Mouse (Mus musculus) MN1 (cell line): ENCODE data around the gene Tspan6.

ENCODE experiments used
- DNase-seq: peaks from one replicate; pipeline ENCODE4 v3.0.0-alpha.2; 2016; ENCODE audit warnings: low spot score

Gene Tspan6

DNA sequence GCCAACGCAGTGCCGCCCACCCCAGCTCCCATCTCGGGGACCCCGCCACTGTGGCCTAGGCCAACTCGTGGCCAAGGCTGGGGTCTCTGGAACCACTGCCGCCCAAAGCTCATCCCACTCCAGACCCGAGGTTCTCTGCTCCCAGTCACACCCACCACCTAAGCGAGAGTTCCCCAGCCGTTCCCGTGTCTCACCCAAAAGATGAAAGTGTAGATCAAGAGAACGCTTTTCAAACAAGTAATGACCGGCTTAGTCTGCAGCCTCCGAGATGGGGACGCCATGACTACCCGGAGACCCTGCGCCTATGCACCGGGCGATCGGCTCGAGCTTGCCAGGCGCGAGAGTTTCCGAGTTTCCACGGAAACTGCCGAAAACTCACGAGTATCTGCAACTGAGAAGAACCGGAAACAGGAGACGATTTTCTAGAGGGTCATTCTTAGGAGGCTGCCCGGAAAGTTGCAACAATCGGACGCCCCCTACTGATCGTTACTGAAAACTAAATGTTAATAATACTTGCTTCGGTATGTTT lies at the start of gene Tspan6:
TSS of gene Tspan6 (minus strand) at position 416 of the 529 bp plus-strand sequence.
- no peak for DNase-seq

DNA sequence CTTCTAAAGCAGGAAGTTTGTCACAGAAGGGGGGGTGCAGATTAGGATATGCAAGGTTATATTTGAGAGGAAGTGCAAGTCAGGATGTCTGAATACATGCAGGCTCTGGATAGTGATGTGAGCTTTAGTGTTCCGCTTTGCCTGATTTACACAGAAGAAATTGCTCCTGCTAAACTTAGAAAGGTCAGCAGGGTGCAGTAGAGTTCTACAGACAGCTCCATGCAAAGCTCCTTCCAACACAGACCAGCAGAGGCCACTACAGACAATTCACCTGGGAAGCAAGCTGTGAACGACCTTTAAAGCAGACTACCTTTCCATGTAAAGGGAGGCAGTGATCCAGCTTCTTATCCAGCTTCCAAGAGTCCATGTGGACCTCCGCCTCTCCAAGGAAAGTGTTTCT lies 49.2 kb upstream of the Tspan6 start:
- DNase-seq, result peak; percentile 36

DNA sequence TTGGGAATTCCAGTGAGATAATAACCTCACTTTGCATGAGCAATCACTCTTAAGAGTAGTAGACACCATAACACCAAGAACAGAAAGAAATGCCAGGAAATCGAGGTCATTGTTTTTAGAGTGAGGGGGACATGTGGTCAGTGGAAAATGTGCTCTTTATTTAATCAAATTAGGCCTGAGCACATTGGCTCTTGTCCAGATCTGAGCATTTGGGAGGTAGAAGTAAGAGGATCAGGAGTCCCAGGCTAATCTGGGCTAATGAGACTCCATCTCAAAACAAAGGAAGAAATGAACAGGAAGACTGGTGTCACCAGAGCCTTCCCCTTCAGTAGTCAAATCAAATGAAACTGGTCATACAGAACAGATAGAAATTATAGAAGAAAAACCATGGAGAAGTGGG lies 41.3 kb upstream of the Tspan6 start:
- DNase-seq, result no peak

DNA sequence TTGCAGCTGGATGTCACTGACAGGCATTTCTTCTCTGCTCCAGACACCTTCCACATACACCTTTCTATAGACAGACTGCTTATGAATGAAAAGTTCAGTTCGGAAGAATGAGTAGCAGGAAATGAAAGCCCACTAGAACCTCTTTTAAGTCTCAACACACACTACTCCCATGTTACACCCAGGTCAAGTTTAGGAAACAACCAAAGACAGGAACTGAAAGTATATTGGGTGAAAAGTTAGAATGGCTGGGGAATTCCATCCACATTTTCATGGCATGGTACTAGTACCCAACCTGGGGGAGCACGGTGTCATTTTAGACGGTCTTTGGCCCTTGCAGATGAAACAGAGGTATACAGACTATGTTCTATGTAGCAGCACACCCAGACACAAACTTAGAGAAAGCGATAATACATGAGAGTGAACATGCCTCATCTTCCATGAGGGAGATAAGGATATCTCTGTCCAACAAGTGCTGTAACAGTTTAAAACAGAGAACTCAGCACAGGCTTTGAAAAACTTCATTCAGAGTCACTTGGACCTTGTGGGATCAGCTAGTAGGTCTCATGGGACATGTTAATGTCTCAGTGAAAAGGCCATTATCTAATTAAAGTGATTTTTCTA lies 38.5 kb upstream of the Tspan6 start:
- DNase-seq, result no peak

DNA sequence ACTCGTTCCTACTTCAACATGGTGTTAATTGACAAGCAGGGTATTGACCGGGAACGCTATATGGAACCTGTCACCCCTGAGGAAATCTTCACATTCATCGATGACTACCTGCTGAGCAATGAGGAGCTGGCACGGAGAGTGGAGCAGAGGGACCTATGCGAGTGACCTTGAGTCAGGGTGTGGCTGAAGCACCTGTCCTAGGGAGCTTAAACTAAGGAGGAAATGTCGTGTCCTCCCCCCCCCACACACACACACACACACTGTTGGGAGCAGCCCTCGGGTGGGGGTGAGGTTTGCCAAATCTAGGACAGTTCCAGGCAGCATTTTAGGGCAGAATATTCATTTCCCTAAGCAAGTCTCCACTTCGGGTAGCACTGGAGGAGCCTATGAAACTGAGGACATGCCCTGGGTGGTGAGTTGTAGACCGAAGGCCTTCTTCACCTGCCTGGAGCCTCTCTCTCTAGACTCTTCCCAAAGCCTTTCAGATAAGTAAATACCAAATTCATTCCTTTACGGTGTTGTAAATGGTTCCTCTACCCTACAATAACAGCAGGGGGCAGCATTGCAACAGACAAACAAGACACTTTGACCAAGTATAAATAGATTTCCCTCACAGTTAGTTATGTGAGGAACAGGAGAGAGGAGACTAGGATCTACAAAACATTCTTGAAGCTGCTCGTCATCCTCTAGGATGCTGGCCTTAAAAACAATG lies 33.2 kb upstream of the Tspan6 start:
- no peak for DNase-seq

DNA sequence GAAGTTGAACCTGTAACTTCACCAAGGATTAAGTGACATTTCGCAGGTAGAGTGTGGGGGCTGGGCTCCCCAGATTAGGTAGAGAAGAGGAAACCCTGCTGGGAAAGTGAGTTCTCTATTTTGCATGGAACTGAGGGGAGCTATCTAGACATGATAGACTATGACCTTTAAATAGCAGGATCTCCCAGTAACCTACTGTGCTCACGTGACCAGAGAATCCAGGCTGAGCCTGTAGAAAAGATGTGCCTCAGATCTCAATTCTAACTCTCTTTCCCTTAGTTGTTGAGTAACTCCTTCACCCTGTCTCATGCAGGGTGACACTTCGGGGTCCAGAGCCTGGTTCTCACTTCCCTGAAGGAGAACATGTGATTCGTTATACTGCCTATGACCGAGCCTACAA lies 28.5 kb upstream of the Tspan6 start:
- DNase-seq, result no peak

DNA sequence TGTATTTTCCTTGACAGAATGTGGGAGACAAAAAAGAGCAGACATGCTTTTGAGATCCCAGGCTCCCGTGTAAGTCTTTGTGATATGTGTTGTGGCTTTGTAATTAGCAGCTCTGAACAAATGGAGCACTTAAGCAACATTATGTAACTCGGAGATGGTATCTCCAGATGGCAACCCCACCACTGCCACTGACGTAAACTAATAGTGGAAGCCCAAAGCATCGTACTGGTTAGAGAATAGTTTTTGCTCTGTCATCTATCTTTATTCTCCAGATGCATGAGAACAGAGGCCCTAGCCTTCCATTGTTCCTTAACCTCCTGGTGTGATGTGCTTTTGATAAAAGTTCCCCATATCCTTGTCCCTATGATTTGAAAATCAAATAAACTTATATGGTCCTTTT lies 23.0 kb upstream of the Tspan6 start:
- DNase-seq, result no peak

DNA sequence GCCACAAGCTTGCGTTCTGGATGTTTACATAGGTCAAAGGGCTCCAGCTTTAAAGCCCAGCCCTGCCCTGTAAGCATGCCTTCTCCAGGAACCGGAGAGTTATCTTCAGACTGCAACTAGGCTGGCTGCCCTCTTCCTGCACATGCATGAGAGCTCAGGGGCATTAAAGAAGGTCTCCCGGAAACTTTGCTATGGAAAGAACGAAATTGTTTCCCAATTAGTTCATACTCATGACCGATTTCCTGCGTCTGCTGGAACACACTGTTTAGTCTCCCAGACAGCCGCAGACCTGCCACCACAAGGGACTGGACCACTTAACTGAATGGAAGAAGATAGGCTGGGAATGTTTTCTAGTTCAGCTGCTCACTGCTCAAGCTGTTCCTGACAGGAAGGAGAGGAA lies 16.0 kb upstream of the Tspan6 start:
- no peak for DNase-seq

DNA sequence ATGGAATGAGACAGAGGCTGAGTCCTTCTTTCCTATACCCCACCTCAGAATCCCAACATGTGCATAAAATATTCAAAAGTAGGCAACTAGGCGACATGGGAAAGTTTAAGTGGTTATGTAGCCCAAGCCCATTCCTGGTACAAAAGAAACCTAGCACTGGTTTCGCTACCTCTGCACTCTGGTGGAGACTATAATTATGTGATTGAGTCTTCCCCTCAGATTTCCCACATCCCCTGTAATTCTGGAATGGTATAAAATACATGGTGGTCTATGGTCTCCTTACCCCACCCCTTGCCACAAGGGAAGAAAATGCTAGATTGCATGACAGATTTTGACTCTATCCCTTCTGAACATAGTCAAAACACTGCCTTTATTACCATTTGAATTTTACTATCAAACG lies 14.8 kb upstream of the Tspan6 start:
- DNase-seq, result no peak

DNA sequence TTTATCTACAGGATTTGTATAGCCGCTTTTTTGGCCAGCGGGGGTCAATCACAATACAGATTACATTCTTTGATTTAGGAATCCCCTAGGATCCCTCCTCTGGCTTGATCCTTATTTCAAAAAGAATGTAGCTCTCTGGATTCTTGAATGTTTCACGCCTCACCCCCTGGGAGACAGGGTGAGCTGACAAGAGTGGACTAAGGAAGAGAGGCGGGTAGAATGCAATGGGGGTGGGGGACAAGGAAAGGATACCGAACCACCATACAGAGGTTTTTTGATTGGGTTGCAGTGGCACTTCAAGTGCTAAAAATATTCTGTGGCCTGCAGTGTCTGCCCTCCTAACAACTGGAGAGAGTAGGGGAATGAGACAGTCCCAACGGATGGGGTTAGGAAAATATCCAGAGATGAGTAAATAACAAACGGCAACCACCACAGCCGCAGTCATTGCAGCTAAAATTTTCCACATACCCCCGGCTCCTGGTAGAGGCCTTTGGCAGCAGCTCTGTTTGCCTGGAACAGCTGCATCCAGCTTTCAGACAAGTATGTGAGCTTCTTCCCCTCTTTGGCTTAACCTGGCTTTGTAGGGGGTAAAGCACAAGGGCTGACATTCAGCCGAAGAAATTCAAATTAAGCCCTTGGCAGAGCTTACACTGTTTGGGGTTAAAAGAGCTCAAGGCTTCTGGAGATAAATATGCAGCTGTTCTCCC lies 13.3 kb upstream of the Tspan6 start:
- no peak for DNase-seq

DNA sequence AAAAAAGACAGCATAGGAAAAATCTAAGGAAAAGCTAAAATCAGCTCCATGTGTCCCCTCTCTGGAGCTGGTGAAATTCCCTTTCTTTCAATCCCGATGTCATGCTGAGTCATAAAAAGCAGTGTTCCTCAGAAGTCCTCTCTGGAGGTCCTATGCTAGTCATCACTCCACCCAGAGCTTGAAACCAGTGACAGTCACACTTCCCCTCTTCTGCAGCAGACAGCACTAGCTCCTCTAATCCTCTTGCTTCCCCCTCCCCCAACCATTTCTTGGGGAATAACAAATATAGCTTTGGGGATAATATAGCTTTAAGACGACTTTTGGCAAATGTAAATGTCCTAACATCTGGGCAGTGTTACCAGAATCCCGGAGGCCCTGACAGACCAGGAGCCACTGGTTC lies 10.0 kb upstream of the Tspan6 start, which contains the start of gene Srpx2:
TSS of gene Srpx2 (plus strand) at position 166 of the 400 bp plus-strand sequence.
- DNase-seq, result no peak

DNA sequence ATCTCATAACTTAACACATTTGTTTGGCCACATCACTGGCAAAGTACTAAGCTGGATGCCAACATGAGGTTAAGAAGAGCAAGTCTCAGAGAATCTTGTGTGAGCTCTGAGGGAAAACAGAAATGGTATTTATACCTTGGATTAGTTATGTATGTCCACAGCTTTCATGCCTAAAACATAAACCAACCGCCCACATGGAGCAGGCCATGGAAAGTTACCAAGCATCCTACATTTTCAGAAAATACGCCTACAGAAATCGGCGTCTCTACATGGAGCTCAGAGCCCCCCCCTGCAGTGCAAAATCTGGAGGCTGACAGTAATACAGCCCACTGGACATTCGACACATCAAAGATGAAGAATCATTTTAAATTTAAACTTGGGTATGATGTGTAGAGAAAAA lies 10.1 kb downstream of the Tspan6 start:
- no peak for DNase-seq

DNA sequence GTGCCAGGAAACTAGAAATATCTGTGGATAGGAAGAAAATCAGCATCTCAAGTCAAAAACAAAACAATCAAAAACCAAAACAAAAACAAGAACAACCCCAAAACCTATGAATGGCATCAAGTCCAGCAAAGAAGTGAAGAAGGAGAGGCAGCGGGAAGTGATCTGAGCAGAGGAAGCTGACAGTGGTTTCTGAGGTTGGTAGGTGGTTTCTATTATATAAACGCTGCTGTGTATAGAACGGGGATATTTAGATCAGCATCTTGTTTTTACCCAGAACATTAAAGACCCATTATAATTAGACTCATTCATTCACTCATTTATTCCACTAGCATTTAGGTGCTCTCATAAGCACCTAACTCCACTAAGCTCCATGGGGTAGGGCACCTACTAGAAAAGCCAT lies 10.9 kb downstream of the Tspan6 start:
- no peak for DNase-seq

DNA sequence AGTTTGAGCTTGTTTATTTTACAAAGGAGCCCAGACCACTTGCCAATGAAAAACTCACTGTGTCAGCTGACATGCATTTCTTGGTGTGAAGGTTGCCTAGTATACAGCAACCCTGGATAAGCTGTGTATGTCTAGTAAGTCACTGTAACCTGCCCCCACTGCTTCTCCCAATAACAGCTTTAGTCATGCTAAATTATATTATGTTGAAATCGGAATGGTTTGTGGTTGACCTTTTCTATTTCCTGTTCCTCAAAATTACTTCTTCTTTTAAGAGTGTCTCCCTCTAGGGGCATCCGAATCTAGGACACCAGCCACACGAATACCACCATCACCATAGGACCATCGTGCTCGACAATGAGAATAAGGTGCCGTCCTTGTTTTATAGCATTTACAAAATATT lies 28.5 kb downstream of the Tspan6 start:
- no peak for DNase-seq

DNA sequence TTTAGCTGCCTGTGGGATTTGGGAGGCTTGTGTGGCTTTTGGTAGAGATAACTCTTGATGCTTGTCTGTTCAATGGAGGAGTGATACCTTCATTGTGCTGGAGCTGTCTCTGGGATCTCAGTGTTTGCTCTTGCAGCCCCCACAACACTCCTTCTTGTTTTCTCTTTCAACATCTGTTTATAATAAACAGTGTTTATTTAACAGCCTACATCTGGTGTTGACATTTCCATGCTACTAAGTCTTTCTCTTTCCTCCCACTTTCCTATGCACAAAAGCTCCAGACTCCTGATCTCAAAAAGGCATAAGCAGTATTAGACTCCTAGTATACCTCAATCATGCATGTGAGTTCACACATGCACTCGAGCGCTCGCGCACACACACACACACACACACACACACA lies 44.6 kb downstream of the Tspan6 start:
- DNase-seq, result no peak

DNA sequence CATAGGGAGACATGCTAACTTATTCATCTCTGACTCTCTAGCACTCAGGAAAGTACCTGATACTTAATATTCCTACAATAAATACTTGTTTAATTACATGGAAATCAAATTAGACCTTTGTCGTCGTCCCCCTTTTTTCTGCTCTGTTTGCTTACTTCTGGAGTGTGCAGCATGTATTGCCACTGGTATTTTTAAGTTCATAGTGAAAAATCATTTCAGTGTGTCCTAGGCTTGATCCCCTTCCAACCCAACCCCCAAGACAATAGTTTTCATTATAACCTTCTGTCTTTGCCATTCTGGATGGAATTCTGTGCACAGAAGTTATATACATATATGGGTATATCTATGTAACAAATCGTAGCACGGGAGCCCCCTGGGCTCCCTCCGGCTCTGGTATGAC lies 47.5 kb downstream of the Tspan6 start, which contains the start of gene Tnmd:
TSS of gene Tnmd (plus strand) at position 301 of the 400 bp plus-strand sequence.
- DNase-seq, result no peak
